Mouse (Mus musculus) limb, embryonic 11.5 days (tissue): ENCODE measurements around the gene Capn12. TPM values are rescaled to one million over a fixed set of nuclear protein-coding genes. Genes with fewer than 3 reads are reported as not detected.

Experiments
- ATAC-seq: fragments of 200-750 bp; cut with Nextera tagmentation; 2 replicates; pipeline ENCODE4 v1.8.0; 2017; ENCODE audit warnings: low read depth; ENCODE audit not compliant: insufficient number of reproducible peaks, low FRiP score, low TSS enrichment
- DNase-seq: peaks from one replicate; pipeline ENCODE4 v3.0.0-alpha.2; 2015; ENCODE audit warnings: low spot score
- H3K27ac ChIP-seq: fragments of 300-500 bp; sonication (generic); replicated peaks from 2 replicates; pipeline ENCODE4 v1.5.1; 2014; ENCODE audit warnings: low read depth, mild to moderate bottlenecking, low read length
- H3K27me3 ChIP-seq: fragments of 300-500 bp; sonication (generic); 2 replicates; pipeline ENCODE4 v1.6.1; 2014; ENCODE audit warnings: mild to moderate bottlenecking, low read length, mixed read lengths; ENCODE audit not compliant: control insufficient read depth, insufficient read depth
- H3K36me3 ChIP-seq: fragments of 300-500 bp; sonication (generic); 2 replicates; pipeline ENCODE4 v1.6.1; 2014; ENCODE audit warnings: mild to moderate bottlenecking, low read length, moderate library complexity, mixed read lengths; ENCODE audit not compliant: control insufficient read depth, insufficient read depth
- H3K4me1 ChIP-seq: fragments of 300-500 bp; sonication (generic); 2 replicates; pipeline ENCODE4 v1.6.1; 2014; ENCODE audit warnings: low read length, mixed read lengths; ENCODE audit not compliant: control insufficient read depth, insufficient read depth
- H3K4me2 ChIP-seq: fragments of 300-500 bp; sonication (generic); 2 replicates; pipeline ENCODE4 v1.6.1; 2014; ENCODE audit warnings: low read depth, mild to moderate bottlenecking, moderate library complexity; ENCODE audit not compliant: severe bottlenecking
- H3K4me3 ChIP-seq: fragments of 300-500 bp; sonication (generic); 2 replicates; pipeline ENCODE4 v1.5.1; 2014; ENCODE audit warnings: low read depth, low read length
- H3K9ac ChIP-seq: fragments of 300-500 bp; sonication (generic); 2 replicates; pipeline ENCODE4 v1.6.1; 2014; ENCODE audit warnings: mild to moderate bottlenecking, low read length
- H3K9me3 ChIP-seq: fragments of 300-500 bp; sonication (generic); 2 replicates; pipeline ENCODE4 v1.6.1; 2016; ENCODE audit warnings: low read length; ENCODE audit not compliant: control insufficient read depth
- WGBS: fragments of 180-500 bp; shearing (Covaris S2); extraction: QIAGEN DNeasy Blood & Tissue Kit; methylation state at CpG from one replicate; pipeline ENCODE4 v1.1.7; 2014; 5-methylcytosine and 5-hydroxymethylcytosine counted together
- polyA plus RNA-seq: library from polyadenylated mRNA; unstranded; fragments of >200 nt; fragmentation: Nextera tagmentation; extraction: Ambion mirVana; gene quantifications from 2 replicates; pipeline ENCODE4 v1.2.1, GENCODE M21; 2014

Gene Capn12
- polyA plus RNA-seq, 1 experiment from 2014 or later = 0.59 TPM

DNA sequence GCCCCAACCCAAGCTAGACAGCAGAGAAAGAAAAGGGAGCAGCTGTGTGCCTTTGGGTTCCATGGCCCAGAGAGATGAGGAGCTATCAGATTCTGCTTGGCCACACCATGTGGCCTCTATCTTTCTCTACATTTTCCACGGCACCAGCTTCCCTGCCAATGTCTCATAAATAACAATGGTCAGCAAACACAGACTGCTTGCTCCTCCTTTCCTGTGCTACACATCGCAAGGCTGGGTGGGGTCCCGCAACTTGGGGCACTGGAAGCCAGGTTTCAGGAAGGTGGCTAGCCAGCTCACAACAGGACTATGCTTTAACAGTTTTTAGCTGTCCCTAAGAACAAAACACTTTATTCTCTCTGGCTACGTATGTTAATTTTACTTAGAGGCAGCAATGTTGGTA is 55.6 kb downstream of the Capn12 start:
- 72% methylated on average over 4 of the region's 4 CpGs for WGBS

DNA sequence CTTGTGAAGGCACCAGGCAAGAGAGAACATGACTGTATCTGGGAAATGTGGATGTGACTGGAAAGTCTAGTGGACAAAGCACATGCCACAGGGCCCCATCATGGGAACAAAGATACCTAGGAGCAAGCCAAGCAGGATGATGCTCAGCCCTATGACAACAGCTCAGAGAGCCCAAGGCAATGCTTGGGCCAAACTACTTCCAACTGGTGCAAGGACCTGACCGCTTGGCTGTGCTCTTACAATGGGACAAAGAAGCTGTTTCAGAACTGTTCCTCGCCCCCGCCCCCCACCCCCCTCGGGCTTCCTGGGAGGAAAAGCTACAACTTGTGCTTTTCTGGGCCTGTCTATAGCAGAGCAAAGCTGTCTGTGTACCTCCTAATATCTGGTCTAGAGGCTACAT is 57.4 kb downstream of the Capn12 start:
- Histone ChIP-seq H3K9ac (no peak overlapping the region), H3K27me3 (no peaks in the 10 kb centered on the region), H3K4me1 (peaks cover 12% of the 10 kb centered on the region), H3K4me2 (no peak overlapping the region), H3K4me3 (no peak overlapping the region), H3K9me3 (no peaks in the 10 kb centered on the region), H3K27ac (no peak overlapping the region), H3K36me3 (no peaks in the 10 kb centered on the region; the same call in 1 of the 2 replicates)
- ATAC-seq = no peak
- DNase-seq = no peak
- 95% methylated on average over 4 of the region's 4 CpGs for whole genome bisulfite sequencing

More for the DNA sequence above, 55.6 kb downstream of the Capn12 start:
- Histone ChIP-seq H3K4me3 (no peak overlapping the region), H3K4me2 (no peak overlapping the region), H3K9me3 (no peaks in the 10 kb centered on the region), H3K4me1 (peaks cover 9% of the 10 kb centered on the region; the same call in 1 of the 2 replicates), H3K27ac (no peak overlapping the region; the same call in 1 of the 2 replicates), H3K27me3 (no peaks in the 10 kb centered on the region), H3K9ac (no peak overlapping the region), H3K36me3 (no peaks in the 10 kb centered on the region)
- DNase-seq (no peak), ATAC-seq (no peak)

DNA sequence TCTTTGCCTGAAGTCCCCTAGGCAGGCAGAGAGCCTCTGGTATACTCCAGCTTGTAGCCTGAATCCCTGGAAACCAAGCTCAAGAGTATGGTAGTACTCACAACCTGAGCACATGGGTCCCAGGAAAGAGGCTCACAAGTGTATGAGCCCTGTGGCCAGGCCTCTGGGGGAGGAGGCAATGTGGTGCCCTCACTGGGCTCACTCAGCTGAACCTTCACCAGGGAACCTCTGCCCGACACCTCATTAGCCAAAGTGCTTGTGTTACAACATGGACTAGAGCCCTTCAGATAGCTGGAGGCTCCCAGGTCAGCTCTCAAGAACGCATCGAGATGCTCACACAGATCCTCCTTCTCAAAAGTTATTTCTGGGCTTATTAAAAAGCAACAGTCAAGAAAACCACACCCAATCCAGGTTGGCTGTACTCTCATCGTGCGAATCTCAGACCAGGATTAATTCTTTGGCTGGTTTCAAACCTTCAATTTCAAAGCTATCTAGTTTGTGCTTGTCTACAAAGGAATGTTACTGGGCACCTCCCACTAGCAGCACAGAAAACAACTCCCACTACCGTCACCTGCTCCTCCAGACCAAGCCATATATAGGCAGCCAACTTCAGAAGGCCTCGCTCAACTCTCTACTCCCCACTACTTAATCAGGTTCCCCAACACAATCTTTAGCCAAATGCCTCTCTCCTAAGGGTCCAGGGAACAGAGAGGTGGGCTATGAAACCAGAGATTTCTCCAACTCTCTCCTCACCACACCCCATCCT is 58.4 kb downstream of the Capn12 start:
- WGBS = 82% methylated on average over 7 of the region's 7 CpGs
- H3K27ac ChIP-seq = peak overlapping the region; percentile 5; the same call in 1 of the 2 replicates
- no peak for ATAC-seq
- peaks cover 17% of the 10 kb centered on the region for H3K4me1 ChIP-seq
- H3K27me3 ChIP-seq = no peaks in the 10 kb centered on the region
- no peak overlapping the region for H3K4me2 ChIP-seq
- no peak overlapping the region for H3K4me3 ChIP-seq
- H3K9me3 ChIP-seq = no peaks in the 10 kb centered on the region
- no peak overlapping the region for H3K9ac ChIP-seq
- peaks cover 2% of the 10 kb centered on the region; the same call in 1 of the 2 replicates for H3K36me3 ChIP-seq
- DNase-seq = no peak

DNA sequence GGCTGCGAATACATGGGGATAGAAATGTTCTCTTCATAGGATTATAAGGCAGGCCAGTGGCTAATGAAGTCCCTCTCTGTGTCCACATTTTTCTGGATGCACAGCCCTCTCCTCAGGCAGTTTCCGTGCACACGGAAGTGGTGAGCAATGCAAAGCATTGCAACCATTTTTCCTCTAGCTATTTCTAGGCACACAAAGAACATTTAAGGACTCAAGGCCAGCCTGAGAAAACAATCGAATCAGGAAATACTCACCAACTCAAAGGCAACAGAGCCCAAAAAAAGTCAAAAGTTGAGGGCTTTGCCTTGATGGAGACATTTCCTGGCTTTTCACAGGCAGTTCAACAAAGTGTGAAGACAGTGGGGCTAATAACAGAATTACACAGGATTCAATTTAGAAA is 59.9 kb downstream of the Capn12 start:
- Histone ChIP-seq H3K27me3 (no peaks in the 10 kb centered on the region), H3K4me3 (no peak overlapping the region), H3K9me3 (no peaks in the 10 kb centered on the region), H3K27ac (peak overlapping the region; percentile 47; the same call in 1 of the 2 replicates), H3K4me1 (peaks cover 32% of the 10 kb centered on the region), H3K9ac (no peak overlapping the region), H3K4me2 (no peak overlapping the region), H3K36me3 (peaks cover 2% of the 10 kb centered on the region; the same call in 1 of the 2 replicates)
- WGBS = 89% methylated on average over 4 of the region's 4 CpGs
- no peak for DNase-seq
- ATAC-seq = no peak

DNA sequence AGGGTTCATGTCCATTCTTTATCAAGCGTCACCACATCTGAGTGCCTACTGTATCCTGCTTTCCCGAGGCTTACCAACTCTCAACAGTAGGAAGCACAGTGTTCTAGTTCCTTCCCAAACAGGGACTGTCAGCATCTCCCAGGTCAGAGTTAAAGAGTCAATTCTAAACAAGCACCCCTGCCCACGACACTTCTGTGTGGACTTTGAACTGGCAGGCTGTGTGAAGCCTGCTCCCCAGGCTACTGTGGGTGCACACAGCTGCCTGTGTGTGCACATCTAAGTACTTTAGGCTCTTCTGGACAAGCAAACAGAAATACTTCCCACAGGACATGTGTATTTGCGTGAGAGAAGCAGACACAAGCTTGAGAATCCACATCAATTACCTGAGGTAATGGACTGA is 60.3 kb downstream of the Capn12 start:
- DNase-seq (no peak), ATAC-seq (no peak)
- H3K27me3 ChIP-seq = no peaks in the 10 kb centered on the region
- peaks cover 2% of the 10 kb centered on the region; the same call in 1 of the 2 replicates for H3K36me3 ChIP-seq
- H3K4me3 ChIP-seq = no peak overlapping the region
- no peaks in the 10 kb centered on the region for H3K9me3 ChIP-seq
- no peak overlapping the region for H3K4me2 ChIP-seq
- H3K27ac ChIP-seq = peak overlapping the region; percentile 47; the same call in 1 of the 2 replicates
- H3K4me1 ChIP-seq = peaks cover 36% of the 10 kb centered on the region
- no peak overlapping the region for H3K9ac ChIP-seq
- 79% methylated on average over 4 of the region's 4 CpGs for WGBS

Other genes with a start within 250 kb of the Capn12 start
- 5.9 and 6.2 TPM in 2 replicates for gene Fbxo27, start 188.6 kb upstream of the Capn12 start, polyA plus RNA-seq
- gene Fbxo17, start 164.6 kb upstream of the Capn12 start, polyA plus RNA-seq = 15.9 and 16.4 TPM in 2 replicates
- 146 and 156 TPM in 2 replicates for gene Mrps12, start 139.6 kb upstream of the Capn12 start, polyA plus RNA-seq
- gene Sars2, start 139.4 kb upstream of the Capn12 start, polyA plus RNA-seq = 34.9 and 35.8 TPM in 2 replicates
- not detected in 2 replicates for gene Ccer2, start 125.2 kb upstream of the Capn12 start, polyA plus RNA-seq
- gene Sirt2, start 114.7 kb upstream of the Capn12 start, polyA plus RNA-seq = 68.8 and 69.8 TPM in 2 replicates
- 40.3 and 44.4 TPM in 2 replicates for gene Nfkbib, start 113.9 kb upstream of the Capn12 start, polyA plus RNA-seq
- 2.0 and 3.2 TPM in 2 replicates for gene Rinl, start 92.5 kb upstream of the Capn12 start, polyA plus RNA-seq
- 362 and 390 TPM in 2 replicates for gene Hnrnpl, start 72.9 kb upstream of the Capn12 start, polyA plus RNA-seq
- 93.2 and 94.7 TPM in 2 replicates for gene Ech1, start 56.2 kb upstream of the Capn12 start, polyA plus RNA-seq
- gene Lgals4, start 47.6 kb upstream of the Capn12 start, polyA plus RNA-seq = 1.9 and 2.2 TPM in 2 replicates
- gene Lgals7, start 17.6 kb upstream of the Capn12 start, polyA plus RNA-seq = 1.3 and 2.6 TPM in 2 replicates
- 208 and 213 TPM in 2 replicates for gene Actn4, start 80.9 kb downstream of the Capn12 start, polyA plus RNA-seq
- gene Eif3k, start 100.4 kb downstream of the Capn12 start, polyA plus RNA-seq = 463 and 476 TPM in 2 replicates
- 10.5 and 12.1 TPM in 2 replicates for gene Map4k1, start 100.6 kb downstream of the Capn12 start, polyA plus RNA-seq
- 2.5 and 2.7 TPM in 2 replicates for gene Ryr1, start 243.8 kb downstream of the Capn12 start, polyA plus RNA-seq